Mouse (Mus musculus) brain, embryonic 14.5 days (tissue): ENCODE measurements at regions not wholly inside any gene's neighbourhood (a gene's known extent, or its start where the extent isn't known, plus 50 kb on each side); places are given as distances from the start of the nearest gene placed in this dataset.

Experiments
- CTCF ChIP-seq: fragments of 200-500 bp; IDR thresholded peaks from 2 replicates; pipeline ENCODE4 v1.5.1; 2012; ENCODE audit warnings: inconsistent platforms, mild to moderate bottlenecking, moderate library complexity, borderline replicate concordance; ENCODE audit not compliant: insufficient read depth, insufficient read length; ENCODE audit errors: extremely low read depth
- POLR2A ChIP-seq: fragments of 200-500 bp; IDR thresholded peaks from 2 replicates; pipeline ENCODE4 v1.6.1; 2012; ENCODE audit warnings: mild to moderate bottlenecking, inconsistent platforms, borderline replicate concordance; ENCODE audit not compliant: poor library complexity, insufficient read depth, insufficient read length, severe bottlenecking; ENCODE audit errors: extremely low read depth

DNA sequence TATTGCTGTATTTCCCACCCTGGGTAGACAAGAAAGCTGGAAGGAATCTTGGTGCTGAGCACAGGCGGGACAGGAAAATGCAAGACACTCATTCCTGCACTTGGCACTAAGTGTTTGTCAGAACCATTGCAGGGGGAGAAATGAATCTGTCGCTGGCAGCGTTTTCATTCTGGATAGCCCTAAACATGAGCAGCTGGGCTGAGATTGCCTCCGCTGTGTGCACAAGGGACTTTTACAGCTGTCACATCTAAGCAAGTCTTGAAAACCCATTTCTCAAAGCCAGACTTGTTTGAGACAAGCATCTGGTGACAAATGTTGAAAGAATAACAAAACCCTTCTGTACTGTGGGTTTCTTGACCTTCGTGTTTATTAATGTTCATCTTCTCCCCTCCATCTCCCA lies 438.4 kb upstream of the Jmjd1c start:
- TF ChIP-seq POLR2A (no peak), CTCF (no peak)
